Mouse (Mus musculus) liver, embryonic 16.5 days (tissue): ENCODE results near the gene Ehbp1. TPM values are rescaled to one million over a fixed set of nuclear protein-coding genes. Genes with fewer than 3 reads are reported as not detected.

ENCODE experiments used
- ATAC-seq: fragments of 200-750 bp; cut with Nextera tagmentation; 2 replicates; pipeline ENCODE4 v1.8.0; 2017; ENCODE audit warnings: low read depth, mild to moderate bottlenecking, moderate number of reproducible peaks, moderate library complexity
- H3K27ac ChIP-seq: fragments of 300-500 bp; sonication (generic); 2 replicates; pipeline ENCODE4 v1.5.1; 2014; ENCODE audit warnings: mild to moderate bottlenecking, low read length
- H3K27me3 ChIP-seq: fragments of 300-500 bp; sonication (generic); 2 replicates; pipeline ENCODE4 v1.6.1; 2014; ENCODE audit warnings: low read depth, low read length, mixed read lengths; ENCODE audit not compliant: control insufficient read depth, insufficient read depth
- H3K36me3 ChIP-seq: fragments of 300-500 bp; sonication (generic); 2 replicates; pipeline ENCODE4 v1.6.1; 2014; ENCODE audit warnings: mild to moderate bottlenecking; ENCODE audit not compliant: control insufficient read depth, insufficient read depth
- H3K4me1 ChIP-seq: fragments of 300-500 bp; sonication (generic); 2 replicates; pipeline ENCODE4 v1.6.1; 2014; ENCODE audit warnings: low read depth, low read length, mixed read lengths; ENCODE audit not compliant: control insufficient read depth
- H3K4me2 ChIP-seq: fragments of 300-500 bp; sonication (generic); 2 replicates; pipeline ENCODE4 v1.6.1; 2014; ENCODE audit warnings: low read depth, low read length, mixed read lengths
- H3K4me3 ChIP-seq: fragments of 300-500 bp; sonication (generic); 2 replicates; pipeline ENCODE4 v1.5.1; 2014; ENCODE audit warnings: low read depth, mild to moderate bottlenecking, low read length
- H3K9ac ChIP-seq: fragments of 300-500 bp; sonication (generic); 2 replicates; pipeline ENCODE4 v1.6.1; 2014; ENCODE audit warnings: low read depth, low read length
- H3K9me3 ChIP-seq: fragments of 300-500 bp; sonication (generic); replicated peaks from 2 replicates; pipeline ENCODE4 v1.6.1; 2016; ENCODE audit warnings: low read length; ENCODE audit not compliant: control insufficient read depth
- WGBS: fragments of 180-500 bp; shearing (Covaris S2); extraction: QIAGEN DNeasy Blood & Tissue Kit; methylation state at CpG from one replicate; pipeline ENCODE4 v1.1.7; 2014; ENCODE audit not compliant: insufficient replicate concordance; 5-methylcytosine and 5-hydroxymethylcytosine counted together
- polyA plus RNA-seq: library from polyadenylated mRNA; unstranded; fragments of >200 nt; fragmentation: Nextera tagmentation; extraction: Ambion mirVana; gene quantifications from 2 replicates; pipeline ENCODE4 v1.2.1, GENCODE M21; 2015

The Ehbp1 gene
- polyA plus RNA-seq, 1 experiment from 2014 or later = 3.1 TPM

DNA sequence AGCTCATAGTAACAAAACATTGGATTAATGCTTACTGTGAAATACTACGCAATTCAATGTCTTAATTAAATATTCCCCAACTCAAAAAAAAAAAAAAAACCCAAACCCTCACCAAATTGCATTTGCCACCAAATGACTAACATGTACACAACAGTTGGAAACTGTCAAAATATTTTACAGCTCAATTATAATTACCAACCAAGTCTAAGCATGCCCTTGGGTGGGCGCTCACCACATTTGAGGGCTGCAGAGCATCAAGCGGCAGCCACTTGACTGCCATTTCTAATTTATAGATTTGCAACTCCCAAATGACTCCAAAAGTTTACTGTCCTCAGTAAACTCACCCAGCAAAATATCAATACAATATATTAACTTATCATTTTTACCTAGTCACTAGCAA is 229.9 kb downstream of the Ehbp1 start:
- no peak for ATAC-seq
- no peaks in the 10 kb centered on the region for H3K27me3 ChIP-seq
- H3K9ac ChIP-seq = no peak overlapping the region
- H3K4me1 ChIP-seq = no peaks in the 10 kb centered on the region
- WGBS = 81% methylated on average over 3 of the region's 3 CpGs
- no peak overlapping the region for H3K27ac ChIP-seq
- H3K4me3 ChIP-seq = no peak overlapping the region
- H3K9me3 ChIP-seq = no peaks in the 10 kb centered on the region
- H3K4me2 ChIP-seq = no peak overlapping the region
- no peaks in the 10 kb centered on the region for H3K36me3 ChIP-seq

DNA sequence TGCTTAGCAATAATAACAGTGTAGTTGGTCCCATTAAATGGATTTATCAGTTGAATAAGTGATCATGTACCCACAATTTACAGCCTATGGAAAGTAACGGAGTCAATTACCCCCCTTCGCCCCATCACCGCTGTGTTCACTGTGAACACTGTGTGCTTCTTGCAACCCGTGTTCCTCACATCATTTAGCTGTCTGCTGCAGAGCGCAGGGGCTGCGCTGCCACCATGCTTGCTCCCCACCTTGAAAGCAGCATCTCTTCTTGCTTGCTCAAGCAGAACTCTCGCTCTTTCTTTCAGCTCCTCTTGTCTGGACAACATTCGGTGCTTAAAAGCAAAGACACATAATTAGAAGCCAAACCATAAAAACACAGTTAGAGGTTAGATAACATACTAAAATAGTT is 252.7 kb downstream of the Ehbp1 start:
- Histone ChIP-seq H3K36me3 (no peaks in the 10 kb centered on the region; the same call in 1 of the 2 replicates), H3K4me1 (no peaks in the 10 kb centered on the region), H3K27ac (no peak overlapping the region), H3K9ac (no peak overlapping the region), H3K4me2 (no peak overlapping the region), H3K9me3 (no peaks in the 10 kb centered on the region), H3K4me3 (no peak overlapping the region), H3K27me3 (no peaks in the 10 kb centered on the region)
- WGBS = 87% methylated on average over 8 of the region's 8 CpGs
- no peak for ATAC-seq

DNA sequence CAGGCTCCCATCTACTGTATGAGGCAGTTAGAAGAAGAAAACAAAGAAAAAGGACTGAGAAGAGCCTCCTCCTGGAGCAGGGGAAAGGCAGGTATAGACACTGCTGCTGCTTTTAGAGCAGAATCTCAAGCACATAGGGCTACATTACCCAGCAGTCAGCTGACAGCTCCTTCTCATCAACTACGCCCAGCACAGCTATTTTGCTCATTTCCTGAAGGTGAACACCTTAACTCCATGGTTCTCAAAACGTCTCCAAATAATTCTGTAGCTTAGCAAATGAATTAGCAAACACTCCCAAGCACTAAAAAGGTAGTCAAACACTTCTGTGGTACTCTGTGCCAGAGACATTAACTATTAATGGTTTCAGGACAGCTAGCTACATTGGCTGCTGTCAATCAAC is 278.7 kb downstream of the Ehbp1 start:
- no peak overlapping the region for H3K4me2 ChIP-seq
- no peaks in the 10 kb centered on the region for H3K4me1 ChIP-seq
- no peaks in the 10 kb centered on the region for H3K36me3 ChIP-seq
- ATAC-seq = no peak
- no peaks in the 10 kb centered on the region for H3K9me3 ChIP-seq
- H3K4me3 ChIP-seq = no peak overlapping the region
- WGBS = 44% methylated on average over 2 of the region's 2 CpGs
- no peaks in the 10 kb centered on the region for H3K27me3 ChIP-seq
- H3K27ac ChIP-seq = no peak overlapping the region
- H3K9ac ChIP-seq = no peak overlapping the region

DNA sequence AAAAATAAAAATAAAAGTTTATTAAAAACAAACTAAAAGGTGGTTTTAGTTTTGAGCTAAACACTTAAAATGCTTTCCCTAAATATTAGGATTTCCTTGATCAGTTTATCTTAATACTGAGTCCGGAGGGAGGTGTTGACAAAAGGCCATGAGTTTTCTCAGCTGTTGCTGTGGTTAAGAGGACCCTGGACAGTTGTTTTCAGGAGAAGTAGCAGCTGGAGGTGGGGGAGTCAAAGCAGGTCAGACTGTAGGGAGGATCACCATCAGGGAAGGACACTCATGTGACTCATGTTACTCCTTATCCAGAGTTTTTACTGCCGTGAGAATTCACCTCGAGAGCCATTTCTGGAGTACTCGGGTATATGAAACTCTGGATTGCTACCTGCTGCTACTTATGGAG is 280.4 kb downstream of the Ehbp1 start:
- no peak overlapping the region for H3K4me2 ChIP-seq
- H3K27me3 ChIP-seq = no peaks in the 10 kb centered on the region
- H3K27ac ChIP-seq = no peak overlapping the region
- WGBS = 71% methylated on average over 4 of the region's 4 CpGs
- H3K4me3 ChIP-seq = no peak overlapping the region
- H3K36me3 ChIP-seq = no peaks in the 10 kb centered on the region
- no peak overlapping the region for H3K9ac ChIP-seq
- ATAC-seq = no peak
- no peaks in the 10 kb centered on the region for H3K9me3 ChIP-seq
- H3K4me1 ChIP-seq = no peaks in the 10 kb centered on the region

DNA sequence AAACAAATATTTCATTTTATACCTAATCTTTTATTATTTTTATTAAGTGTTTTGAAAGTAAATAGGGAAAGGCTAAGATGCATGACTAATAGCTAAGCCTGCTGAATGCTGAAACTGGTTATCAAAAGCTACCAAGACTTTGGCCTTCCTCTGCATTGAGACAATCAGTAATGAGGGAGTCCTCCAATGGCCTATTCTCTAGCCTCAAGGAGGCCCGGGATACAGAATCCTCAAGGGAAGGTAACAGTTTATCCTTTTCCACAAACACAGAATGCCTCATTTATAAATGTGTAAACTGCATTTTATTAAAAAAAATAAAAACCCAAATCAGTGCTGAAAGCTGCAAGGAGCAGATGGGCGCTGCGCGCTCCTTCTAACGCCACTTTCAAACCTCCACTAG is 284.6 kb downstream of the Ehbp1 start:
- Histone ChIP-seq H3K36me3 (no peaks in the 10 kb centered on the region), H3K9me3 (no peaks in the 10 kb centered on the region), H3K9ac (no peak overlapping the region), H3K27ac (no peak overlapping the region), H3K27me3 (no peaks in the 10 kb centered on the region), H3K4me2 (no peak overlapping the region), H3K4me1 (no peaks in the 10 kb centered on the region), H3K4me3 (no peak overlapping the region)
- WGBS = 85% methylated on average over 5 of the region's 5 CpGs
- no peak for ATAC-seq

- H3K27me3 ChIP-seq = no peaks in the 10 kb centered on the region
- no peak overlapping the region for H3K9ac ChIP-seq
- no peak overlapping the region for H3K4me3 ChIP-seq
- no peaks in the 10 kb centered on the region for H3K36me3 ChIP-seq
- H3K9me3 ChIP-seq = no peaks in the 10 kb centered on the region
- no peak for ATAC-seq
- WGBS = 77% methylated on average over 6 of the region's 6 CpGs
- H3K4me2 ChIP-seq = no peak overlapping the region
- no peaks in the 10 kb centered on the region for H3K4me1 ChIP-seq
- no peak overlapping the region for H3K27ac ChIP-seq
Observed at GRCm38 (mm10) chr11:22055908-22056307, 286.2 kb downstream of the Ehbp1 start.

- no peak overlapping the region for H3K4me2 ChIP-seq
- peak; percentile 50; the same call in 1 of the 2 replicates for ATAC-seq
Observed at GRCm38 (mm10) chr11:22053034-22053668, 288.9 kb downstream of the Ehbp1 start.

DNA sequence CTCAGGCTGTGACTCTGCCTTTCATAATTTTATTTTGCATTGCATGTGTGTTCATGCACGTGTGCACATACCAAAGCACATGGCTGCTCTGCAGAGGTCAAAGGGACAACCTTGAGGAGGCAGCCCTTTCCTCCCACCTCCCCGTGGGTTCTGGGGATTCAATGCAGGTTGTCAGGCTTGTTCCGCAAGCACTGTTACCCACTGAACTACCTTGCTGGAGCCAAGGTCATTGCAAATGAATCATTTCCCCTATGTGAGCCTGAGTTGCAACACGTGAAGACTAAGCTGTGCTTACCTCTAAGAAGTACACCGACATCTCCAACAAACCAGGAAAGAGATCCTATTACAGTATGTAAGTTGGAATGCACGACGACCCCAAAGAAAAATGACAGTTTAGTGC is 291.2 kb downstream of the Ehbp1 start:
- H3K4me1 ChIP-seq = no peaks in the 10 kb centered on the region
- no peaks in the 10 kb centered on the region for H3K27me3 ChIP-seq
- H3K4me3 ChIP-seq = no peak overlapping the region
- 70% methylated on average over 7 of the region's 7 CpGs for WGBS
- no peak overlapping the region for H3K4me2 ChIP-seq
- no peaks in the 10 kb centered on the region for H3K9me3 ChIP-seq
- H3K36me3 ChIP-seq = no peaks in the 10 kb centered on the region
- H3K27ac ChIP-seq = no peak overlapping the region
- H3K9ac ChIP-seq = no peak overlapping the region
- no peak for ATAC-seq

More at GRCm38 (mm10) chr11:22053034-22053668, 288.9 kb downstream of the Ehbp1 start:
- H3K9ac ChIP-seq = no peak overlapping the region
- no peak overlapping the region for H3K27ac ChIP-seq
- no peaks in the 10 kb centered on the region for H3K27me3 ChIP-seq
- no peaks in the 10 kb centered on the region for H3K9me3 ChIP-seq
- no peaks in the 10 kb centered on the region for H3K4me1 ChIP-seq
- H3K4me3 ChIP-seq = no peak overlapping the region
- H3K36me3 ChIP-seq = no peaks in the 10 kb centered on the region
- WGBS = 59% methylated on average over 10 of the region's 10 CpGs

DNA sequence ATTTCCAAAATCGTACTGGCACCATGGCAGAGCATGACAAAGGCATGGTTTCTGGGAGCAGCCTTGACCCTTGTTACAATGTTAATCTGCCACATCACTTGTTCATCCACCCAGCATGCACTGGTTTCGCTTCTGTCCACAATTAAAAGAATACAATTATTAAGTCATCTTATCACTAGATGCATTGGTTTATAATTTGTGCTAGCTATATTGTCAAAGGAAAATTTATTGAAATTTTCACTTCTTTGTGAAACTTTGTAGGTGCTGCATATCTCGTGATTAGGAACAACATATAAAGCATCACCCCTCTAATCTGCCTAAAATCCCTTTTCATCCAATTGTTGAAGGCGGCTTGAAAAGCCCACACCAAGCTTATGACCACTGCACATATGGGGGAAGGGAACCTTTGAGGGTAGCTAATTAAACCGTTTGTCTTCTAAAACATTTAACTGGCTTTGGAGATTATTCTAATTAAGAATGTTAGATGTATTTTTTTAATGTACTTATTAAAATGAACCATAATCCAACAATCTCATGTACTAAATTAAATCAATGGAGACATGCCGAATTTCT is 302.2 kb downstream of the Ehbp1 start:
- H3K27ac ChIP-seq = no peak overlapping the region
- no peaks in the 10 kb centered on the region for H3K27me3 ChIP-seq
- H3K9ac ChIP-seq = no peak overlapping the region
- no peak for ATAC-seq
- no peak overlapping the region for H3K4me2 ChIP-seq
- 72% methylated on average over 6 of the region's 6 CpGs for WGBS
- H3K4me1 ChIP-seq = no peaks in the 10 kb centered on the region
- no peaks in the 10 kb centered on the region for H3K36me3 ChIP-seq
- H3K4me3 ChIP-seq = no peak overlapping the region
- H3K9me3 ChIP-seq = no peaks in the 10 kb centered on the region
